Mouse (Mus musculus) ES-E14 (cell line): ENCODE measurements around the gene Gm49396.

Experiments
- HCFC1 ChIP-seq: IDR thresholded peaks from 2 replicates; pipeline ENCODE4 v1.6.1; 2012; ENCODE audit warnings: low read length, inconsistent platforms, borderline replicate concordance; ENCODE audit not compliant: insufficient read depth
- MAFK ChIP-seq: IDR thresholded peaks from 2 replicates; pipeline ENCODE4 v1.6.1; 2014; ENCODE audit warnings: mild to moderate bottlenecking, low read depth, low read length, inconsistent platforms; ENCODE audit not compliant: insufficient read depth
- ZC3H11A ChIP-seq: IDR thresholded peaks from 2 replicates; pipeline ENCODE4 v1.6.1; 2012; ENCODE audit warnings: low read depth, mild to moderate bottlenecking, inconsistent platforms, low read length, borderline replicate concordance
- ZNF384 ChIP-seq: IDR thresholded peaks from 2 replicates; pipeline ENCODE4 v1.6.1; 2012; ENCODE audit warnings: low read depth, low read length, inconsistent platforms

GRCm38 (mm10) chr7:30534633-30535577 is 28.2 kb upstream of the Gm49396 start, which contains the start of gene Arhgap33:
- TF ChIP-seq HCFC1: no peak
- no peak for TF ChIP-seq ZNF384
- TF ChIP-seq MAFK: no peak
- no peak for TF ChIP-seq ZC3H11A
